Mouse (Mus musculus): ENCODE data around the gene Gaa. TPM values are rescaled to one million over a fixed set of nuclear protein-coding genes. Genes with fewer than 3 reads are reported as not detected.
A peak's percentile ranks its signal among the peaks of the same experiment; 100 is the strongest.
"Not testable (repeated sequence)": the region's sequence is repeated elsewhere in the genome, so short reads cannot be mapped to it uniquely, and the experiment has no call there.

Gaa gene
- polyA plus RNA-seq, 1 experiment from 2014 or later: 105 TPM

DNA sequence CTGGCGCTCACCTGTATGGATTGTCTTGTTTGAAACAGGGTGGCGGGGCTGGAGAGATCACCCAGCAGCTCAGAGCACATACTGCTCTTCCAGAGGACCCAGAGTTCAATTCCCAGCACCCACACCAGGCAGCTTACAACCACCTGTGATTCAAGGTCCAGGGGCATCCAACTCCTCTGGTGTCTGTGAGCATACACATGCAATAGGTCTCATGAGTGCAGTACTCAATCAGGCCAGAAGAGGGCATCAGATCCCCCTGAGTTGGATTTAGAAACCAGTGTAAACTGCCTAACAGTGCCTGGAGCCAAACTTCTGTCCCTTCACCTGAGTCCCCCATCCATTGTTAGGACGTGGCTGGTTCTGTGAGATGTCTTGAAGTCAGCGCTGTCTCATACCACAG is 32.1 kb upstream of the Gaa start:
- no peaks in the 10 kb centered on the region for H3K9me3 ChIP-seq
- no peak overlapping the region for H3K27ac ChIP-seq (replicated peaks)
- peaks cover 10% of the 10 kb centered on the region for H3K4me1 ChIP-seq (replicated peaks)
- ATAC-seq (ENCODE audit: low FRiP score, low read depth): no peak
- peaks cover 4% of the 10 kb centered on the region; the same call in 1 of the 2 replicates for H3K36me3 ChIP-seq
- no peak overlapping the region for H3K4me2 ChIP-seq
- H3K9ac ChIP-seq: no peak overlapping the region
- H3K27me3 ChIP-seq: no peaks in the 10 kb centered on the region
- H3K4me3 ChIP-seq: no peak overlapping the region
- WGBS: 82% methylated on average over 4 of the region's 4 CpGs

DNA sequence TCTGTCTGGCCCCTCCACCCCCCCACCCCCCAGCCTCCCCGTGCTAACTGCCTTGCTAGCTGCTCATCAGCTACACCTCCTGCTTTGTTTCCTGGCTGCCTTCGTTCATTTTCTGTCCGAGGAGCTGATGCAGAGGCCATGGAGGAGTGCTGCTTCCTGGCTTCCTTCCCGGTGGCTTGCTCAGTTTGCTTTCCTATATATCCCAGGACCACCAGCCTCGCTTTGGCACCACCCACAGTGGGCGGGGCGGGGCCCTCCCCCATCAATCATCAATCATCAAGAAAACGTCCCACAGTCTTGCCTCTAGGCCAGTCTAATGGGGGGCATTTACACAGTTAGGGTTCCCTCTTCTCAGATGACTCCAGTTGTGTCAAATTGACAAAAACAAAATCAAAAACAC is 31.3 kb upstream of the Gaa start:
- no peak overlapping the region for H3K4me2 ChIP-seq
- H3K27me3 ChIP-seq: no peaks in the 10 kb centered on the region
- H3K27ac ChIP-seq (replicated peaks): no peak overlapping the region
- WGBS: 24% methylated on average over 8 of the region's 8 CpGs
- H3K9ac ChIP-seq: no peak overlapping the region
- H3K4me1 ChIP-seq (replicated peaks): peaks cover 10% of the 10 kb centered on the region
- no peak overlapping the region for H3K4me3 ChIP-seq
- peaks cover 4% of the 10 kb centered on the region; the same call in 1 of the 2 replicates for H3K36me3 ChIP-seq
- no peaks in the 10 kb centered on the region for H3K9me3 ChIP-seq
- ATAC-seq (ENCODE audit: low FRiP score, low read depth): no peak

DNA sequence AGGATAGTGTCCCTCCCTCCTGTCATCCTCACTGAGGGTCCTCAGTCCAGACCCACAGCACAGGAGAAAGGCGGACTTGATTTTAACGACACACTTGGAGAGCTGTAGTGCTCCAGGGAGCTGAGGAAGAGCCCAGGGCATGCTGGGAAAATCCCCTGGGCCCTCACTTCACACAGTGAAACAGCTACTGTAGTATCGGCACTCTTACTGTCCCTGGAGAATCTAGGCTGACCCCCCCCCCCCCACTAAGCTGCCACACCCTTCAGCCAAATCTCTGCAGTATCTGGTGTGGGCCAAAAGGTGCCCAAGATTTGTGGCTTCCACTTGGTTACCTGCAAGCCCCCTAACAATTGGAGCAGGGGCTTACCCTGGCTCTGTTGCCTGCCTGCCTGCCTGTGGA is 30.7 kb upstream of the Gaa start:
- Histone ChIP-seq H3K4me1 (replicated peaks) (peaks cover 10% of the 10 kb centered on the region), H3K9ac (no peak overlapping the region), H3K9me3 (no peaks in the 10 kb centered on the region), H3K27ac (replicated peaks) (no peak overlapping the region), H3K4me3 (no peak overlapping the region), H3K27me3 (no peaks in the 10 kb centered on the region), H3K4me2 (no peak overlapping the region), H3K36me3 (peaks cover 4% of the 10 kb centered on the region; the same call in 1 of the 2 replicates)
- ATAC-seq (ENCODE audit: low FRiP score, low read depth): no peak
- WGBS: 53% methylated on average over 3 of the region's 3 CpGs

DNA sequence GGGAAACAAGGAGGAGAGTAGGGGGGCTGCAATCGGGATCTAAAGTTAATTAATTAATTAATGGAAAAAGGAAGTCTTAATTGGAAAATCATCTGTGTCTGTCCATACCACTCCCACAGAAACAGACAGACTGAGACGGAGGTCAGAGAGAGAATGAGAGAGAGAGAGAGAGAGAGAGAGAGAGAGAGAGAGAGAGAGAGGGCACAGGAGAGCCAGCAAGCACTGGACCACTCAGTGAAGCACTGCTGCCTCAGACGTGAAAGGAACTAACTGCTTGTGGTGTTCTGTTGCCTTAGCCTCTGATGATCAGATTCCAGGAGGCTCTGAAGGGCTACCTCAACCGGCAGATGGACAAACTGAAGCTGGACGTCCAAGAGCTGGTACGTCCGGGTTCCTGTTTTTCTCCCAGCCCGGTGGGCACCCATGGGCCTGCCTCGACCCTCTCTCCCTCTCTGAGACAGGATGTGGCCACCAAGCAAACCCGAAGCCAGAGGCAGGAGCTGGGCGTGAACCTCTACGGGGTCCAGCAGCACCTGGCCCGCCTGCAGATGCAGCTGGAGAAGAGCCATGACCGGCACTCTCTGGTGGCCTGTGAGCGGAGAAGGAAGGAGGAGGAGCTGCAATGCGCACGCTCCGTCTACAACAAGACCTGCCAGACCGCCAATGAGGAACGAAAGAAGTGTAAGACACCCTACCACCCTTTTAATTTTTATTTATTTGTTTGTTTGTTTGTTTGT is 30.0 kb upstream of the Gaa start:
- Histone ChIP-seq H3K4me3 (peak overlapping the region; percentile 25), H3K27ac (replicated peaks) (peak overlapping the region; percentile 39; the same call in 1 of the 2 replicates), H3K36me3 (peaks cover 4% of the 10 kb centered on the region; the same call in 1 of the 2 replicates), H3K4me2 (peak overlapping the region; percentile 55), H3K4me1 (replicated peaks) (peaks cover 10% of the 10 kb centered on the region), H3K9ac (0 out of 2 replicates have a peak overlapping the region, but pooled peaks have one; percentile 14), H3K9me3 (no peaks in the 10 kb centered on the region), H3K27me3 (no peaks in the 10 kb centered on the region)
- WGBS: 41% methylated on average over 20 of the region's 20 CpGs
- ATAC-seq (ENCODE audit: low FRiP score, low read depth): no peak; the same call in 1 of the 2 replicates

DNA sequence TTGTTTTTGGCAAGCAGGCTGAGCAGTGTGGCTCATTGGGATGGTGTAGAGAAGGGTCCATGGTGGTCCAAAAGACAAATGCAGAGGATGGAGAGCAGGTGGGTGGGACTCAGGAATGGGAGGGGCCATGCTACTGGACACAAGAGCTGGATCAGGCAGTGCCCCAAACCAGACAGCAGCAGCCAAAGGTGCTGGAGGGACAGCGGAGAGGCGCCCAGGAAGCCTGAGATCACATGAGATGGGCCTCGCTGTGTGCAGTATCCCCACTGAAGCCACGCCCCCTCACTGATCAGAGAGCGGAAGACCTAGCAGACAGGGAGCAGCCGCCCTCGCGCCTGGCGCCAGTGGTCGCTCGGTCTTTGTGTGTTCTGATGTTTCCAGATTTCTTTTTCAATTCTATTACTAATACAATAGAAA is 29.4 kb upstream of the Gaa start:
- no peaks in the 10 kb centered on the region for H3K9me3 ChIP-seq
- WGBS: 27% methylated on average over 11 of the region's 11 CpGs
- no peak overlapping the region for H3K9ac ChIP-seq
- H3K4me3 ChIP-seq: peak overlapping the region; percentile 25
- H3K36me3 ChIP-seq: peaks cover 4% of the 10 kb centered on the region; the same call in 1 of the 2 replicates
- no peaks in the 10 kb centered on the region for H3K27me3 ChIP-seq
- peak overlapping the region; percentile 39; the same call in 1 of the 2 replicates for H3K27ac ChIP-seq (replicated peaks)
- peak; percentile 67; the same call in 1 of the 2 replicates for ATAC-seq (ENCODE audit: low FRiP score, low read depth)
- peak overlapping the region; percentile 55 for H3K4me2 ChIP-seq
- peaks cover 10% of the 10 kb centered on the region for H3K4me1 ChIP-seq (replicated peaks)

DNA sequence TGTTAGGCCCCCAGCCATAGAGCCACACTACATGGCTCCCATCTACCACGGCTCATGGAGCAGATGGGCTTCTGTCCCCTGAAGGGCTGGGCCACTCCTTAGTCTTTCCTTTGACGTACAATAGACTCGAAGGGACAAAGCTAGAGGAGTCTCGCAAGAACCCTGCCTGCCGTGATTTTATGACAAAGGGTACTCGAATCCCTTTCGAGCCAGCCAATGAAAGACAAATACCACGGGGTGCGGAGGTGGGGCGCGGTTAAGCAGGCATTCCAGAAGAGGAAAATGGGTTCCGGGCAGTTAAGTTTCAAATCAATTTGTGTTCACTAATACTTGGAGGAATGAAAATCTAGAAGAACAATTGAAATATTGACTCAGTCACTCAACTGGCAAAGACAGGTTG is 28.2 kb upstream of the Gaa start:
- Histone ChIP-seq H3K4me3 (no peak overlapping the region), H3K4me2 (no peak overlapping the region), H3K4me1 (replicated peaks) (peaks cover 10% of the 10 kb centered on the region), H3K27ac (replicated peaks) (no peak overlapping the region), H3K27me3 (no peaks in the 10 kb centered on the region), H3K9me3 (no peaks in the 10 kb centered on the region), H3K9ac (no peak overlapping the region), H3K36me3 (peaks cover 7% of the 10 kb centered on the region; the same call in 1 of the 2 replicates)
- 81% methylated on average over 12 of the region's 12 CpGs for WGBS
- ATAC-seq (ENCODE audit: low FRiP score, low read depth): no peak

DNA sequence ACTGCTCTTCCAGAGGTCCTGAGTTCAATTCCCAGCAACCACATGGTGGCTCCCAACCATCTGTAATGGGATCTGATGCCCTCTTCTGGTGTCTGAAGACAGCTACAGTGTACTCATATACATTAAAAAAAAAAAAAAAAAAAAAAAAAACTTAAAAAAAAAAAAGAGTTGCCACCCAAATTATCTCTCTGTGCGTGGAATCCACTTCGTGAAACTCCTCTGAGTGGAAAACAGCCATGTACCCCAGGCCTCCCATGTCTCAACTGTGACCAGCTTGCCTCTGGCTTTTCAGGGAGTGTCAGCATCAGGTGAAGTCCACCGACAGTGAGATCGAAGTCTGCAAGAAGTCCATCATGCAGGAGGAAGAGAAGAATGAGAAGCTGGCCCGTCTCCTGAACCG is 22.1 kb upstream of the Gaa start:
- H3K4me1 ChIP-seq (replicated peaks); ATAC-seq (ENCODE audit: low FRiP score, low read depth); H3K4me2 ChIP-seq; H3K27me3 ChIP-seq; H3K27ac ChIP-seq (replicated peaks); H3K36me3 ChIP-seq; H3K9ac ChIP-seq; H3K9me3 ChIP-seq; H3K4me3 ChIP-seq: not testable (repeated sequence)
- 95% methylated on average over 6 of the region's 6 CpGs for WGBS

DNA sequence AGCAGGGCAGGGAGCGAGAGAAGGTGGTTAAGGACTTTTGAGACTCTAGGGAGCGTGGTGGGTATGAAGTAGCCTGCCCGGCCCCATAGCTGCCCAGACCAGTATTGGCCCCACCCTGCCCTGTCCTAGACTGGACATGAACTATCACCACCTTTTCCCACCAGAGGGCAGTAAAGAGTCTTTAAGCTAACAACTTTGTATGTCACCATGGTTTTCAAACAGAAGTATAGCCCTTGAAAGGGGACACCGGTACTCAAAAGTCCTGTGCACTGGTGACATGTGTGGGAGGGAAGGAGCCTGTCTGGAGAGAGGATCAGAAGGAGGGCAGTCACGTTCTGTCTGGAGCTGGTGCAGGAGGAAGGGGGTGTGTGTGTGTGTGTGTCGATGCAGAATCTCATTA is 18.7 kb upstream of the Gaa start:
- 34% methylated on average over 6 of the region's 6 CpGs for WGBS
- H3K27ac ChIP-seq (replicated peaks): no peak overlapping the region
- ATAC-seq (ENCODE audit: low FRiP score, low read depth): 0 out of 2 replicates have a peak, but pooled peaks have one; percentile 45
- H3K27me3 ChIP-seq: no peaks in the 10 kb centered on the region
- H3K9ac ChIP-seq: no peak overlapping the region
- no peak overlapping the region for H3K4me3 ChIP-seq
- no peak overlapping the region for H3K4me2 ChIP-seq
- H3K9me3 ChIP-seq: no peaks in the 10 kb centered on the region
- H3K4me1 ChIP-seq (replicated peaks): peaks cover 23% of the 10 kb centered on the region
- H3K36me3 ChIP-seq: 0 out of 2 replicates have a peak, but pooled peaks cover under 1% of the 10 kb centered on the region

DNA sequence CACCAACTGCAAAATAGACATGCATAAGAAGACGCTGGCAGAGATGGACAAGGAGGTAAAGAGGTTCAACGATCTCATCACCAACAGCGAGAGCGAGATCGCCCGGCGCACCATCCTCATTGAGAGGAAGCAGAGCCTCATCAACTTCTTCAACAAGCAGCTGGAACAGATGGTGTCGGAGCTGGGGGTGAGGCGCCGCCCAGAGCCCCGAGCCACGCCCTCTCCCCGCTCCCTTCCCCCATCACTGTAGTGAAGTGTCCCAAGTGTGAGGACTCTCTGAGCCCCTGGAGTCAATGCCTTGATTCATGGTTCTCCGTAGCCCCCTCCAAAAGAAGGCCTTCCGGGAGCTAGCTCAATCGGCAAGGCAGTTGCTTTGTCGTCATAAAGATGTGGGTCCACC is 16.7 kb upstream of the Gaa start:
- Histone ChIP-seq H3K4me2 (no peak overlapping the region), H3K27me3 (no peaks in the 10 kb centered on the region), H3K9me3 (no peaks in the 10 kb centered on the region), H3K27ac (replicated peaks) (no peak overlapping the region), H3K4me1 (replicated peaks) (peaks cover 23% of the 10 kb centered on the region), H3K36me3 (no peaks in the 10 kb centered on the region), H3K9ac (no peak overlapping the region), H3K4me3 (no peak overlapping the region)
- whole genome bisulfite sequencing: 65% methylated on average over 17 of the region's 17 CpGs
- no peak for ATAC-seq (ENCODE audit: low FRiP score, low read depth)

DNA sequence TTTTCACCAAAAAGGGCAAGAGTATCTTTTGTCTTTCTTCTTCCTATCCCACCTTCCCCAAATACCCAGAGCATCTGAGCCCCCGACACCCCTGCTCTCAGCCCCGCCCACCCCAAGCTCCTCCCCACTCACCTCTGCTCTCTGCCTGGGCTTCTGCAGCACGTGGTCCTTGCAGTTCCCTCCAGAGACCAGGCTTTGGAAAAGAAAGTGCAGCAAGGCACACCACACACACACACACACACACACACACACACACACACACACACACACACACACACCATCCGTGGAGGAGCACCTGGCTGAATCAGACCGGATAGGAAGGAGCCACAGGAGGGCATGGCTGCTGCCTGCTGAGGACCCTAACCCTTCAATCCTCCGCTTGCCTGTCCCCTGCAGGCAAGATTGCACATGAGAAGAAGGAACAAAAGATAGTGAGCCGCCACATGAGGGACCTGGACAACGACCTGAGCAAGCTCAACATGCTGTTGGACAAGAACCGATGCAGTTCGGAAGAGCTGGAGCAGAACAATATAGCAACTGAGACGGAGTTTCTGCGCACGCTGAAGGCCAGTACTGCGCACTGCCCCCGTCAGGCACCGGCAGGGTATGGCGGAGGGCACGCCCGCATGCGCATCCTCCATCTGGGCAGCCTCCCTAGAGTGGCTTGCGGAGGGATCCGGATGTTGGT is 14.7 kb upstream of the Gaa start:
- ATAC-seq (ENCODE audit: low FRiP score, low read depth): peak; percentile 80; the same call in 1 of the 2 replicates
- H3K9ac ChIP-seq: peak overlapping the region; percentile 17; the same call in 1 of the 2 replicates
- 3% methylated on average over 22 of the region's 22 CpGs for WGBS
- H3K27ac ChIP-seq (replicated peaks): peak overlapping the region; percentile 58
- no peaks in the 10 kb centered on the region for H3K9me3 ChIP-seq
- peak overlapping the region; percentile 54 for H3K4me2 ChIP-seq
- no peaks in the 10 kb centered on the region for H3K36me3 ChIP-seq
- H3K4me3 ChIP-seq: peak overlapping the region; percentile 30
- H3K4me1 ChIP-seq (replicated peaks): peaks cover 23% of the 10 kb centered on the region
- no peaks in the 10 kb centered on the region for H3K27me3 ChIP-seq

DNA sequence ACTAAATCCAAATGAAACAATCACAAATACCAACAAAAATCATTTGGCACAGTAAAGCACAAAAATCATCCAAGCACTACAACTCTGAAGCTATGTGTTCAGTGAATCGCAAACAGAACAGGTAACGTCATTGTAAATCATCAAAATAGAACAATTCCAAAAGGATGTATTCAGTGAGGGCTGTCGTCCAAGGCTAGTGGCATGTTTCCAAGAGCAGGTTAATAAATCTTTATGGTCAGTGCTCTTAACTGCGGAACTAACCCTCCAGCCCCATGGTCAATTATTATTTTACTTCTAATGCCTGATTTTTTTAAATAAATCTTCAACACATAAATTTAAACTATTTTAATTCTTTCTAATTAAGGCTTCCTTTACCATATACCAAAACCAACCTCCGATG is 11.1 kb upstream of the Gaa start:
- H3K27me3 ChIP-seq; H3K27ac ChIP-seq (replicated peaks); H3K36me3 ChIP-seq; ATAC-seq (ENCODE audit: low FRiP score, low read depth); H3K9ac ChIP-seq; H3K4me2 ChIP-seq; H3K4me3 ChIP-seq; H3K9me3 ChIP-seq: not testable (repeated sequence)
- H3K4me1 ChIP-seq (replicated peaks): peaks cover 20% of the 10 kb centered on the region
- WGBS: 82% methylated on average over 5 of the region's 5 CpGs

DNA sequence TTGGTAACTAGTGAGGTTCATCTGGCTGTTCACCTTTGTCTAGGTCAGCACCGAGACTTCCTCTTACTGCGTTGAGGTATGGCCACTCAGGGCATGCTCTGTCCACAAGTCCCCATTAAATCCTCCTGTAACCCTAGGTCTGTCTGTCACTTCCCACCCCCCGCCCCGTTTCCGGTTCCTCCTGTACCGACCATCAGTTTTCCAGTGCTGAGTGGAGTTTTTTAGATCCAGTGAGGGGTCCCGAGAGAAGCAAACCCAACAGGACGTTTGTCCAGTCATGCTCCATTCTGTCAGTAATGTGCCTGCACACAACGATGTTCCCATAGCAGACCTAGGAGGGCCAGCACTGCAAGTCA is 9.5 kb upstream of the Gaa start:
- ATAC-seq (ENCODE audit: low FRiP score, low read depth): no peak
- peaks cover 6% of the 10 kb centered on the region for H3K36me3 ChIP-seq
- H3K9ac ChIP-seq: no peak overlapping the region
- H3K4me3 ChIP-seq: peak overlapping the region; percentile 29
- H3K27me3 ChIP-seq: no peaks in the 10 kb centered on the region
- peak overlapping the region; percentile 21 for H3K27ac ChIP-seq (replicated peaks)
- peaks cover 5% of the 10 kb centered on the region for H3K4me1 ChIP-seq (replicated peaks)
- 67% methylated on average over 9 of the region's 9 CpGs for WGBS
- H3K4me2 ChIP-seq: peak overlapping the region; percentile 47
- no peaks in the 10 kb centered on the region for H3K9me3 ChIP-seq
